Mouse (Mus musculus): ENCODE measurements around the gene Snai1. TPM values are rescaled to one million over a fixed set of nuclear protein-coding genes. Genes with fewer than 3 reads are reported as not detected.

Snai1 gene
- polyA plus RNA-seq, 1 experiment = 13.2 TPM

- TF ChIP-seq POLR2A (IDR thresholded peaks at IDR 0.05; ENCODE audit: low read depth, low read length) (no peak), CTCF (IDR thresholded peaks at IDR 0.05; ENCODE audit: extremely low read depth, insufficient read length, insufficient replicate concordance, low read depth, low read length) (no peak)
- H3K27ac ChIP-seq (ENCODE audit: insufficient read depth, low read depth, low read length) = no peak overlapping the region
- no peaks in the 10 kb centered on the region for H3K27me3 ChIP-seq (ENCODE audit: control insufficient read depth, insufficient read depth, low read length)
- H3K4me1 ChIP-seq (ENCODE audit: control insufficient read depth, insufficient read depth, insufficient read length, low read length) = peaks cover 6% of the 10 kb centered on the region; the same call in 1 of the 2 replicates
- 71% methylated on average over 3 of the region's 3 CpGs for WGBS
- peaks cover 58% of the 10 kb centered on the region for H3K36me3 ChIP-seq (ENCODE audit: control insufficient read depth, insufficient read depth, low read length)
- no peak overlapping the region for H3K4me3 ChIP-seq (ENCODE audit: low read depth, low read length)
These were observed 30.1 kb upstream of the Snai1 start for GRCm38 (mm10) chr2:167507719-167508385.

- Histone ChIP-seq H3K4me3 (ENCODE audit: low read depth, low read length) (no peak overlapping the region), H3K27ac (ENCODE audit: insufficient read depth, low read depth, low read length) (no peak overlapping the region), H3K4me1 (ENCODE audit: control insufficient read depth, insufficient read depth, insufficient read length, low read length) (peaks cover 6% of the 10 kb centered on the region; the same call in 1 of the 2 replicates), H3K36me3 (ENCODE audit: control insufficient read depth, insufficient read depth, low read length) (peaks cover 66% of the 10 kb centered on the region), H3K27me3 (ENCODE audit: control insufficient read depth, insufficient read depth, low read length) (no peaks in the 10 kb centered on the region)
- no peak for TF ChIP-seq CTCF (IDR thresholded peaks at IDR 0.05; ENCODE audit: extremely low read depth, insufficient read length, insufficient replicate concordance, low read depth, low read length)
- TF ChIP-seq POLR2A (IDR thresholded peaks at IDR 0.05; ENCODE audit: low read depth, low read length) = no peak
- 93% methylated on average over 4 of the region's 4 CpGs for WGBS
These were observed 29.4 kb upstream of the Snai1 start for GRCm38 (mm10) chr2:167508569-167508968.

- 73% methylated on average over 3 of the region's 3 CpGs for WGBS
- Histone ChIP-seq H3K4me1 (ENCODE audit: control insufficient read depth, insufficient read depth, insufficient read length, low read length) (peaks cover 3% of the 10 kb centered on the region; the same call in 1 of the 2 replicates), H3K4me3 (ENCODE audit: low read depth, low read length) (no peak overlapping the region), H3K27ac (ENCODE audit: insufficient read depth, low read depth, low read length) (no peak overlapping the region), H3K27me3 (ENCODE audit: control insufficient read depth, insufficient read depth, low read length) (no peaks in the 10 kb centered on the region), H3K36me3 (ENCODE audit: control insufficient read depth, insufficient read depth, low read length) (peaks cover 79% of the 10 kb centered on the region)
- no peak for TF ChIP-seq POLR2A (IDR thresholded peaks at IDR 0.05; ENCODE audit: low read depth, low read length)
- TF ChIP-seq CTCF (IDR thresholded peaks at IDR 0.05; ENCODE audit: extremely low read depth, insufficient read length, insufficient replicate concordance, low read depth, low read length) = no peak
These were observed 27.5 kb upstream of the Snai1 start for GRCm38 (mm10) chr2:167510485-167510884.

- Histone ChIP-seq H3K36me3 (ENCODE audit: control insufficient read depth, insufficient read depth, low read length) (peaks cover 86% of the 10 kb centered on the region), H3K27me3 (ENCODE audit: control insufficient read depth, insufficient read depth, low read length) (no peaks in the 10 kb centered on the region), H3K4me1 (ENCODE audit: control insufficient read depth, insufficient read depth, insufficient read length, low read length) (no peaks in the 10 kb centered on the region; the same call in 1 of the 2 replicates), H3K27ac (ENCODE audit: insufficient read depth, low read depth, low read length) (no peak overlapping the region), H3K4me3 (ENCODE audit: low read depth, low read length) (no peak overlapping the region)
- TF ChIP-seq CTCF (IDR thresholded peaks at IDR 0.05; ENCODE audit: extremely low read depth, insufficient read length, insufficient replicate concordance, low read depth, low read length) (no peak), POLR2A (IDR thresholded peaks at IDR 0.05; ENCODE audit: low read depth, low read length) (0 out of 2 replicates have a peak, but pooled peaks have one; percentile 11)
- 91% methylated on average over 9 of the region's 9 CpGs for WGBS
These were observed 25.6 kb upstream of the Snai1 start for GRCm38 (mm10) chr2:167512365-167512764.

GRCm38 (mm10) chr2:167512970-167513369 is 25.0 kb upstream of the Snai1 start:
- H3K4me1 ChIP-seq (ENCODE audit: control insufficient read depth, insufficient read depth, insufficient read length, low read length) = no peaks in the 10 kb centered on the region; the same call in 1 of the 2 replicates
- H3K27me3 ChIP-seq (ENCODE audit: control insufficient read depth, insufficient read depth, low read length) = no peaks in the 10 kb centered on the region
- no peak overlapping the region for H3K27ac ChIP-seq (ENCODE audit: insufficient read depth, low read depth, low read length)
- TF ChIP-seq CTCF (IDR thresholded peaks at IDR 0.05; ENCODE audit: extremely low read depth, insufficient read length, insufficient replicate concordance, low read depth, low read length) = peak; percentile 15; the same call in 1 of the 2 replicates
- no peak for TF ChIP-seq POLR2A (IDR thresholded peaks at IDR 0.05; ENCODE audit: low read depth, low read length)
- H3K4me3 ChIP-seq (ENCODE audit: low read depth, low read length) = no peak overlapping the region
- peaks cover 89% of the 10 kb centered on the region for H3K36me3 ChIP-seq (ENCODE audit: control insufficient read depth, insufficient read depth, low read length)
- WGBS = 91% methylated on average over 5 of the region's 5 CpGs

GRCm38 (mm10) chr2:167514641-167515040 is 23.4 kb upstream of the Snai1 start:
- TF ChIP-seq POLR2A (IDR thresholded peaks at IDR 0.05; ENCODE audit: low read depth, low read length) = no peak
- no peak for TF ChIP-seq CTCF (IDR thresholded peaks at IDR 0.05; ENCODE audit: extremely low read depth, insufficient read length, insufficient replicate concordance, low read depth, low read length)
- H3K4me1 ChIP-seq (ENCODE audit: control insufficient read depth, insufficient read depth, insufficient read length, low read length) = no peaks in the 10 kb centered on the region; the same call in 1 of the 2 replicates
- WGBS = 91% methylated on average over 4 of the region's 4 CpGs
- H3K36me3 ChIP-seq (ENCODE audit: control insufficient read depth, insufficient read depth, low read length) = peaks cover 83% of the 10 kb centered on the region
- H3K4me3 ChIP-seq (ENCODE audit: low read depth, low read length) = no peak overlapping the region
- H3K27ac ChIP-seq (ENCODE audit: insufficient read depth, low read depth, low read length) = no peak overlapping the region
- no peaks in the 10 kb centered on the region for H3K27me3 ChIP-seq (ENCODE audit: control insufficient read depth, insufficient read depth, low read length)

- WGBS = 82% methylated on average over 5 of the region's 5 CpGs
- H3K27me3 ChIP-seq (ENCODE audit: control insufficient read depth, insufficient read depth, low read length) = no peaks in the 10 kb centered on the region
- no peak overlapping the region for H3K4me3 ChIP-seq (ENCODE audit: low read depth, low read length)
- H3K36me3 ChIP-seq (ENCODE audit: control insufficient read depth, insufficient read depth, low read length) = peaks cover 78% of the 10 kb centered on the region
- H3K4me1 ChIP-seq (ENCODE audit: control insufficient read depth, insufficient read depth, insufficient read length, low read length) = no peaks in the 10 kb centered on the region
- TF ChIP-seq CTCF (IDR thresholded peaks at IDR 0.05; ENCODE audit: extremely low read depth, insufficient read length, insufficient replicate concordance, low read depth, low read length) (no peak), POLR2A (IDR thresholded peaks at IDR 0.05; ENCODE audit: low read depth, low read length) (no peak)
- no peak overlapping the region for H3K27ac ChIP-seq (ENCODE audit: insufficient read depth, low read depth, low read length)
These were observed 22.3 kb upstream of the Snai1 start for GRCm38 (mm10) chr2:167515688-167516087.
